Mouse (Mus musculus) myocyte (in vitro differentiated cells): ENCODE measurements around the gene Dab1.

Experiments used
- CEBPB ChIP-seq: IDR thresholded peaks from 2 replicates; pipeline ENCODE4 v1.6.1; 2011; ENCODE audit warnings: mild to moderate bottlenecking, moderate library complexity; ENCODE audit not compliant: poor library complexity, insufficient read depth, severe bottlenecking
- E2F4 ChIP-seq: IDR thresholded peaks from one replicate; pipeline ENCODE4 v1.6.1; 2011; ENCODE audit warnings: mild to moderate bottlenecking, control low read depth, moderate library complexity; ENCODE audit not compliant: insufficient read depth
- MAX ChIP-seq: IDR thresholded peaks from one replicate; pipeline ENCODE4 v1.6.1; 2011; ENCODE audit warnings: low read depth, mild to moderate bottlenecking, control low read depth
- MYOD1 ChIP-seq, 3 experiments: IDR thresholded peaks; one replicate each; pipeline ENCODE4 v1.6.1; 2011; ENCODE audit warnings: control low read depth in 2 of 3, low read depth in 2 of 3, mild to moderate bottlenecking in 2 of 3, moderate library complexity in 1 of 3; ENCODE audit not compliant: insufficient read length in 2 of 3, control insufficient read depth in 1 of 3
- POLR2A ChIP-seq: IDR thresholded peaks from one replicate; pipeline ENCODE4 v1.6.1; 2011; ENCODE audit warnings: low read depth, mild to moderate bottlenecking, control low read depth, moderate library complexity; ENCODE audit not compliant: insufficient read length
- TCF12 ChIP-seq: IDR thresholded peaks from one replicate; pipeline ENCODE4 v1.6.1; 2011; ENCODE audit warnings: mild to moderate bottlenecking, control low read depth; ENCODE audit not compliant: poor library complexity, insufficient read depth, severe bottlenecking

DNA sequence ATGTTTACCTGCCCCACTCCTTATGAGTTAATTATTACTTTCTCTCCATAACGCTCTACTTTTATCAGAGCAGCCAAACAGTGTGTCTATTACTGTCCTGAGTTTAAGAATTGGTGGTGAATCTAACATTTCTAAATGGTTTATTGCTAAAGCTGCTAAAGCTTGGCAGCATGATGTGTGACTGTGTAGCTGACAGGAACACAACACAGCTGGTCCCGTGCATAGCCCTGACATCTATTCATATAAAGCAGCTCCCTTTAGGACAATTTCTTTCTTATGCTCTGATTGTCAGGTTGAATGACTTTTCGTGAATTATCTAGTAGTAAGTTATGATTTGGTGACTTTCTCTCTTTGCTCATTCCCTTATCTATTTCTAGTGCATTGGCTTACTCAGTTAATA is 329.1 kb downstream of the Dab1 start:
- TF ChIP-seq POLR2A: no peak
- no peak for TF ChIP-seq MYOD1 (IDR thresholded peaks at IDR 0.05; ENCODE audit: control insufficient read depth in 1 of 3, insufficient read length in 2 of 3, low read depth in 2 of 3)
- TF ChIP-seq E2F4: no peak
- no peak for TF ChIP-seq CEBPB
- no peak for TF ChIP-seq MAX
- no peak for TF ChIP-seq TCF12
